Mouse (Mus musculus): ENCODE measurements around the gene Cyp1b1. TPM values are rescaled to one million over a fixed set of nuclear protein-coding genes. Genes with fewer than 3 reads are reported as not detected.
A peak's percentile ranks its signal among the peaks of the same experiment; 100 is the strongest.

The Cyp1b1 gene
- total RNA-seq, 2 experiments from 2014 or later: 0.11 TPM; not detected in 1

DNA sequence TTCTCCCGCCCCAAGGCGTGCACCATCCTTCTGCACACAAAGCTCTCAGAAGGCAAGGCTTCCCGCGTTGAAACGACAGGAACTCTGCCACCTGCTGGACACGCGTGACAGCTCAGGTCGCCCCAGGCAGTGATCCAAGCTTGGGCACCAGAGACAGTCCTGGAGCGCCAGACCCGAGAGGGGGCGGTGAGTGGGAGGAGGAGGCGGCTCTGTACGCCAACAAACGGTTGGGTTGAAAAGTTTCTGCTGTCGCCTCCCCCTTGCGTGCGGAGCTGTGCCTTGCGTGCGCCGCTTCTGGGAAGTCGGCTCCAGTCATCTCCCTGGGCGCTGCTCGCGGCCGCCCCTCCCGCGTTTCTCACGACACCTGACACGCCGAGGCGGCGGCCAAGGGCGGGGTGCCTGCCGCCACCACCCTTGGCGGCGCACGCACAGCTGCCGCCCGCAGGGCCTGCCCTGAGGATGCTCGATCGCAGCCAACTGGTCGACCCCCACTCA is 835 bp upstream of the Cyp1b1 start:
- ATAC-seq (replicated peaks; ENCODE audit: poor library complexity, severe bottlenecking): peak; percentile 82

DNA sequence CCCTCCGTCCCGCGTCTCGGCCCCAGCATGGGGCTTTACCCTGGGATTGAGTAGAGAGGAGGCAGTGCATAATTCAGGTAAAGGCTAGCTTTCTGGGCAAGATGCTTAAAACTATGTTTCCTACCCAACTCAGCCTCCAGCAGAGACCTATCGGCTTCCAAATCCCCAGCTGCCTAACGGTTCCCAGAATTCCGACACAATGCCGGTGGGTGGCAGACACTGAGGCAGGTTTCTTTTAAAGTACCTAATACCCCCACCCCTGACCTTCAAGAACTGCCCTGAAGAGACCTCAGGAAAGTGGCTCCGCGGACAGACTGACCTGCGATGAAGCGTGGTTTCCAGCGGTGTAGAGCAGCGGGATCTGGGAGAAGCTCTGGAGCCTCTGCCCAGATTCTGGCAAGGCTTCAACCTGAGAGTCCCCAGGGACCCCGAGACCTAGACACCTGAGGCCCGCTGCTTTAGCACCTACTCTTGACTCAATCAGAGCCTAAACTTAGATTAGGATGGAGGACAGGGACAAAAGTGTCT is 429 bp downstream of the Cyp1b1 start:
- ATAC-seq (replicated peaks; ENCODE audit: poor library complexity, severe bottlenecking): no peak

DNA sequence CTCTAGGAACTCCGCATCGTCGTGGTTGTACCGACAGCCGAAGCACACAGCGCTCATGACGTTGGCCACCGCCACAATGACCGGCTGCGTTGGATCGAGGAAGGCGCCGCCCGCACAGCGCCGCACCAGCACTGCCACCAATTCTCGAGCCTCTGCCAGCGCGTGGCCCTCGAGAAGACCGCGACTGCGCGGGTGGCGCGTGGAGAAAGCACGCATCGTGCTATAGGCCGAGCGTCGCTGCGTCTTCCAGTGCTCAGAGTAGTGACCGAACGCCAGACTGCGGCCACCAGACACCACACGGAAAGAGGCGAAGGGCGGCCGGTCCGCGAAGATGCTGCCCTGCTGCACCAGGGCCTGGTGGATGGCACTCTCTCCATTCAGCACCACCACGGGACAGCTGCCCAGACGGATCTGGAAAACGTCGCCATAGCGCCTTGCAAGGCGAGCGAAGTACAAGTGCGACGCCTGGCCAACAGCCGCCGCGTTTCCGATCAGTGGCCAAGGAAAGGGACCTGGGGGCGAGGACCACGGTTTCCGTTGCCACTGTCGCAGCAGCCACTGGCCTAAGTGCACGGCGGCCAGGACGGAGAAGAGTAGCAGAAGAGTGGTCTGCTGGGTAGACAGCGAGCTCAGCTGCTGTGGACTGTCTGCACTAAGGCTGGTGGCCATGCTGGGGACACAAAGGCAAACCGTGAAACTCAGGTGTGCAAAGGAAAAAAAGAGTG is 1.1 kb downstream of the Cyp1b1 start:
- ATAC-seq (replicated peaks; ENCODE audit: poor library complexity, severe bottlenecking): peak; percentile 20

DNA sequence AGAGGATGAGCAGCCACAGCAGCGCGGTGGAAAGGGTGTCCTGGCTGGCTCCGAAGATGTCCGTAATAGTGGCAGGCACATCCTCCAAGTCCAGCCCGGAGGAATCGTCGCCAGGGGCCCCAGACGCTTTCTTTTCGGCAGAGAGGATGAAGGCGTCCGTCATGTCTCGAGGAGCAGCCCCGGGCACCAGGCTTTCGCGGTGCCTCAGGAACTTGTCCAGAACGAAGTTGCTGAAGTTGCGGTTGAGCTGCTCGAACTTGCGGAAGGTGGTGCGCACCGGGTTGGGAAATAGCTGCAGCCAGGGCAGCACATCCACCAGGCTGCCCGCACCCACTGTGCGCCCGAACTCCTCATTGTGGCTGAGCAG is 1.6 kb downstream of the Cyp1b1 start:
- ATAC-seq (replicated peaks; ENCODE audit: poor library complexity, severe bottlenecking): peak; percentile 67

DNA sequence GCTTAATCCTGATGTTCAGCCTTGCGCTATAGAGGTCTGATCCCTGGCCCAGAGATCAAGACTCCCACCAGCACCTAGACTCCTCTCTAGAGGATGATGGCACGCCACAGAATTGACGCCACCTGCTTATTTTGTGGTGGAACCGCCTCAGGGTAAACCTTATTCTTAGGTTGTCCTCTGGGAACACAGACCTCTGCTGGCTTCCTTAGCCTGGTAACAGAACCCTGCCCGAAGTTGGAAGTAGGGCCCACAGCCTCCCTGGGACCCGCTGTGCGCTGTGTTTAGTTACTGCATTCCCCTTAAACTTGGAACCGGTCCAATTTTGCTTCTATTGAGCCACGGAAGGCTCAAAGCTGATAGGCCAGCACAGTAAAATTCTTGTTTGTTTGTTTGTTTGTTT is 2.3 kb downstream of the Cyp1b1 start:
- ATAC-seq (replicated peaks; ENCODE audit: poor library complexity, severe bottlenecking): no peak

DNA sequence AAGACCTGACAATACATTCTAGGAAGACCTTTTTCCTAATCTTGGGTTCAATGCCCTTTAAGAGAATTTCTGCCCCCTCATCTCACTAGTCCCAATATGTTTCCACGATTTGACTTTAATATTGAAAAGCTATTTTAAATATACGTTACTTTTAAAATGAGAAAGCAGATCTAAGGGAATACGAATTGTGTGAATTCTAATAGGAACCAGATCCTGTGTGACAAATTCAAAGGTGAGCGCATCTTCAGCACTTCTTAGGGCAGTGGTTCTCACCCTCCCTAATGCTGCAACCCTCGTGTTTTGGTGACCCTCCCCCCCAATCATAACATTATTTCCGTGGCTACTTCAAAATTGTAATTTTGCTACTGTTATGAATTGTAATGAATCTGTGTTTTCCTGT is 2.9 kb downstream of the Cyp1b1 start:
- ATAC-seq (replicated peaks; ENCODE audit: poor library complexity, severe bottlenecking): no peak

DNA sequence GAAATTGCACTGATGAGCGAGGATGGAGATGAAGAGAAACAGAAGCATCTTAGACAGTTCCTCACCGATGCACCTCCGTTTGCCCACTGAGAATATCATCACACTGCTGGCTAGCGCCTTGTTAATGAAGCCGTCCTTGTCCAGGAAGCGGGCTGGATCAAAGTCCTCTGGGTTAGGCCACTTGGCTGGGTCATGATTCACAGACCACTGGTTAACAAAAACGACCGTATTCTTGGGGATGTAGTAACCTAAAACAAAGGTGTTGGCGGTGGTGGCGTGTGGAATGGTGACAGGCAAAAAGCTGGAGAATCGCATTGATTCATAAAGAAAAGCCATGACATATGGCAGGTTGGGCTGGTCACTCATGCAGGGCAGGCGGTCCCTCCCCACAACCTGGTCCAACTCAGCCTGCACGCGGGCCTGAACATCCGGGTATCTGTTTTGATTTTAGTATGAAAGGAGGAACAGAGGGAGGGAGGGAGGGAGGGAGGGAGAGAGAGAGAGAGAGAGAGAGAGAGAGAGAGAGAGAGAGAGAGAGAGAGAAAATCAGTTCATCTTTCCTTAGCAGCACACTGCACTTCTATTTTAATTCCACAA is 4.5 kb downstream of the Cyp1b1 start:
- no peak for ATAC-seq (replicated peaks; ENCODE audit: poor library complexity, severe bottlenecking)

DNA sequence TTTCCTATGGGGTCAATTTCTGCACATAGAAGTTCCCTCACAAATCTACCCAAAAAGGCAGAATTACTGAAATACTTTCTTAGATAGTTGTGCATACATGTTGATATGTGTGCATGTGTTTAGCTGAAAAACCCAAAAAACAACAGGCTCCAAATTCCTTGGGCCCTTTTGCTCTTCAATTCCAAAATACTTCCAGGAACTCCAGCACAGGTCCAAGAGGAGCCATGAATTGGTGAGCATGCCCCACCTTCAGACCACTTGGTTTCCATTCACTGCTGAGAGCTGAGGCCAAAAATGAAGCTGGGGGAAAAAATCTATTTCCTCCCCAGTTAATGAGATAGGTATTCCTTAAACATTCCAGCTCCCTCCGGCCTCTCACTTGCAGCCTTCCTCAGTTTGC is 5.1 kb downstream of the Cyp1b1 start:
- ATAC-seq (replicated peaks; ENCODE audit: poor library complexity, severe bottlenecking): no peak

DNA sequence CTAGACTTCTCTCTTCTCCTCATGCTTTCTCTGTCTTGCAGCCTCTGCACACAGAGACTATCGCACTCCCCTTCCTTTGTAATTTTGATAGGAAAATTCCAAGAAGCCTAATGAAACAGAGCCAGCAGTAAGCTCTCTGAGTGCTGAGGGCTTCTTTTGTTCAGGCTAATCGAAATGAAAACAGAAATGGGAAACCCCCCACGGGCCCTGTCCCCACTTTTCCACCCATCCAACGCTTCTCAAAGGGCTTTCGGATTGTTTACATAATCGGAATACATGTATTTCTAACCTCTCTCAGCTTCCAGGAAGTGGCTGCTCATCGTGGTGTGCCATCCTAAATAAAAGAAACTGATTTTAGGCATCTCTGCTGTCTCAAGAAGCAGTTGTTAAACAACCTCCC is 6.7 kb downstream of the Cyp1b1 start:
- no peak for ATAC-seq (replicated peaks; ENCODE audit: poor library complexity, severe bottlenecking)

DNA sequence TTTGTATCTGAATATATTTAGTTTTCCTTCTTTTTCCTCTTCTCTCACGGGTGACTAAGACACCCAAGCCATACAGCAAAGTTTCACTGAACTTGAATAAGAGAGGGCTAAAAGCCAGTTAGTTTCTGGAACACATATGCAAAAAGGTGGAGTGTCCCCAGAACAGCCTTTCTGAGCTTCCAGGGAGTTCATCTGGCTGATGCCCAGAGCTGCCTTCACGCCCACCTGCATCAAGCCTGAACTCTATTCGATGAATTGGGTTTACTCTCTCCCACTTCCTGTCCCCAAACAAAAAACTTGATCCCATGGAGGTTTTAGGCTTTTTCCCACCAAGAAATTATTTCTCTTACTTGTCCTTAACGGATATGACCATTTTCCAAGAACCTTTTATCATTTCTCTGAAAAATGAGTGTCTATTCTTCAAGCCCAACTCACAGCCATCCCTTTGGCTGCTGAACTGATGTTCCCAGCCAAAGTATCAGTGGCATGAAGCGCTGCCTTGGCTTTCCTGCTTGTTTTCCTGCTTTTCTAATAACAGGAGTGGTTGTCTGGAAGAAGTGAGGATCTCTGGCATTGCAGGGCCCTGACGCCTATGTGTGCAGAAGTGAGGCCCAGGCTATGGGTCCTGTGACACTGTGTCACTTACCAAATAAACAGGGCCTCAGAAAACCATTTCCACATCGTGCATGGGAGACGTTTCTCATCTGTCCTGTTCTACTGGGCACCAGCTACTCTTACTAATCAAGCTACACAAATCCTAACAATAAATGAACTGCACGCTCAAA is 9.0 kb downstream of the Cyp1b1 start:
- ATAC-seq (replicated peaks; ENCODE audit: poor library complexity, severe bottlenecking): no peak

DNA sequence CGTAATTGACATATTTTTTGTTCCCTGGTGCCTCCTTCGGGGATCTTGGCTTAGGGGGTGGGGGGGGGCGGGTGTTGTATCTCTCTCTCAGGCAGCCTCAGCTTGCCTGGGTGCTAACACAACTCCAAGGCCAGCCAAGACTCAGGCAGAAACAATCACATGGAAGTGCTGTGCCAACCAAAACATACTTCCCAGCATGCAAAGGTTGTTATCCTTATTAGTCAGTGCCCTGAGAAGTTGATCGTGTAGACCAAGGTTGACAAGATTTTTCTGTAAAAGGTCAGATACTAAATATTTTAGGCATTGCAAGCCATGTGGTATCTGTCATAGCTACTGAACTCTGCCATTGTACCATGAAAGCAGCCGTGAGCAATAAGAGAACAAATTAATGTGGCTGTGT is 14.0 kb downstream of the Cyp1b1 start:
- no peak for ATAC-seq (replicated peaks; ENCODE audit: poor library complexity, severe bottlenecking)

DNA sequence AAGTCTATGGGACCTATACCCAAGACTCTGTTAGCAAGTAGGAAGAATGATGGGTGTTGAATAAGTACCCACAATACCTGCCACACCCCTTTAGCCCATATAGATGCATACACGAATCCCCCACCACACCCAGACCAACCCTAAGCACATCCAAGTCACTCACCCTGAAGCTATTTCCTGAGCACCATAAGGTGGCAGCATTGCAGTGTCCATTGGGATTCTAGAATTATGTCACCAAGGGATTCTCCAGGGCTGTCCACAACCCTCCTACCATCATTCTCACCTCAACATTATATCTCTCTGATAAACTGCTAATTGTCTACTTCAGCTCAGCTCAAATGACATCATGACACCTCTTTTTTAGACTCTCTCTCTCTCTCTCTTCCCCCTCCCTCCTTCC is 15.7 kb downstream of the Cyp1b1 start:
- ATAC-seq (replicated peaks; ENCODE audit: poor library complexity, severe bottlenecking): peak; percentile 35; the same call in 1 of the 2 replicates

DNA sequence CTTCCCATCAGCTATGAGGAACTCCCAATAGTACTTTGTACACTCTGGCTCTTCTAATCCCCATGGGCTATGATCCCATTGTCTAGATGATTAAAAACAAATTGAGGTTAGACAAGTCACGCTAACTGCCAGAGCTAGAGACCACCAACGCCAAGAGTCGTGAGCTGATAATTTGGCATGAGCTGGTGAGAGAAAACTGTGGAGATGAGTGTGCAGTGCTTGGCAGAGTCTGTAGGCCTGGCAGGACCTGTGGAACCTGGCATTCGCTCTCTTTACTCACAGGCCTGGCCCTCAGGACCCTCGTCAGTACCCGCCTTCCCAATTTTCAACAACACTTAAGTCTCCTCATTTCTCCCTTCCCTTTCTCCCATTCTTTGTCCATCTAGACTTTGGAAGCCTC is 19.3 kb downstream of the Cyp1b1 start:
- ATAC-seq (replicated peaks; ENCODE audit: poor library complexity, severe bottlenecking): no peak

DNA sequence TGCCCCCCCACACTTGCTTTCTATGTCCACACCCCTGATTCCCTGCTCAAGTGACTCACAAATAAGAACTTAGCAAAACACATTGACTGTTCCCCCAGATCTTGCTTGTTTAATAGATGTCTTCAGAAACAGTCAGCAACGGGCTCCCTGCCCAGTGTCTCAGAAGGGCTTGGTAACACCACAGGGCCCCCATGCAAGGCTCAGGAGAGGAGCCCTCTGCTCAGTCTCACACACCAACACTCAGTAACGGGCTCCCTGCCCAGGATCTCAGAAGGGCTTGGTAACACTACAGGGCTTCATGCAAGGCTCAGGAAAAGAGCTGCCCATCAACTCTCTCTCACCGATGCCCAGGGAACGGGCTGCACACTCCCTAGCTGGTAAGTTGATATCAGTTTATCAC is 19.8 kb downstream of the Cyp1b1 start:
- no peak for ATAC-seq (replicated peaks; ENCODE audit: poor library complexity, severe bottlenecking)

DNA sequence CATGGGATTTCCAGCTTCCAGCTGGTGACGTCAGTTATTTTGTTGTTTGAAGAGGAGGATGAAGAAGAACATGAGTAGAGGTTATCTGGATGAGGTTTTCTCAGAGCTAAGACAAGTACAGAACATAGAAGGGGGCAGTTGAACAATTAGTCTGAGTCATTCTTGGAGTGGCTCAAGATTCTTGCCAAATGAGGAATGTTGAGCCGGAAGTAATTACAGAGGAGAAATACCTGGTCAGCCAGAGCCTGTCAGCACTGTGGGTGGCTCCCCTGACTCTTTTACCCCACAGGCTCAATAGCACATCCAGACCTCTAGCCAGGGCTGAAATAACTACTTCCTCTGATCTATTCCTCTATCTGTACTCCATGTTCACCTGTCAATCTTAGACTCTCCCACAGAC is 44.0 kb downstream of the Cyp1b1 start:
- ATAC-seq (replicated peaks; ENCODE audit: poor library complexity, severe bottlenecking): no peak

DNA sequence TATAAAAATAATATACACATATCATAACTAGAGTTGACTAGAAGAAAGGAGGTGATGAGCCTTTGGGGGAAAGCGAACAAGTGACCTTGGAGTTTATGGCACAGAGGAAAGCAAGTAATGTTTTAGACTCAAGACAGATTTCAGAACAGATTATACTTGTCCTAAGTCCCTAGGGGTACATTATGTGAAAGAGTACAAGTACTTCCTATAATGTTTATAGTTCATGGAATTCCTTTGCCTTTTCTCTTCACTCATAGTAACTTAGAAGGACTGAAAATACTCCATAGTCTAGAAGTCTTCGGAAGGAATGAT is 50.8 kb downstream of the Cyp1b1 start:
- no peak for ATAC-seq (replicated peaks; ENCODE audit: poor library complexity, severe bottlenecking)

DNA sequence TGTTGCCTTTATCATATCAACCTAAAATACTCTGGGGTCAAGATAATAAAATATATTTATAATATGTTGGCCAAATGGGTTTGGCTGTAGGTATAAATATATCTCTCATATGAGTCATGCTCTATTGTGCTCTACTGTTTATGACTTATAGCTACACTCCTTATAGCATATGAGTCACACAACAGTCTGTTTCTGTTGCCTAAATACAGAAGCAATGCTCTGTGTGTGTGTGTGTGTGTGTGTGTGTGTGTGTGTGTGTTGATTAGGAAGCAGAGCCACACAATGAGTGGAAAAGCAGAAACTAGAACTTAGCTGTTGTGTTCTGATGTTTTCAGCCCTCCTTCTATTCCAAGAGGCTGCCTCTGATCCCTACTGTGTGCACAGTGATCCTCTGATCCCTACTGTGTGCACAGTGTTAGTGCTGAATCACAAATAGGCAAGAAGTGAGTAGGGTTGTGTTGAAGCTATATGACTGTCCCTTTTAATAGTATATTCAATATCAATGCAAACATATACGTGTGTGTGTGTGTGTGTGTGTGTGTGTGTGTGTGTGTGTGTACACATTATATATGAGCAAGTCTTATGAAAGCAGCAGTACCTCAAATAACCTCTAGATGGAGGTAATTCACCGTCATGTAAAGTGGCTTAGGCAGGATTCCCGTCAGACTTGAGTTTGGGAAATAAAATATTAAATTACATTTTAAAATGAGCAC is 51.3 kb downstream of the Cyp1b1 start:
- peak; percentile 57; the same call in 1 of the 2 replicates for ATAC-seq (replicated peaks; ENCODE audit: poor library complexity, severe bottlenecking)

DNA sequence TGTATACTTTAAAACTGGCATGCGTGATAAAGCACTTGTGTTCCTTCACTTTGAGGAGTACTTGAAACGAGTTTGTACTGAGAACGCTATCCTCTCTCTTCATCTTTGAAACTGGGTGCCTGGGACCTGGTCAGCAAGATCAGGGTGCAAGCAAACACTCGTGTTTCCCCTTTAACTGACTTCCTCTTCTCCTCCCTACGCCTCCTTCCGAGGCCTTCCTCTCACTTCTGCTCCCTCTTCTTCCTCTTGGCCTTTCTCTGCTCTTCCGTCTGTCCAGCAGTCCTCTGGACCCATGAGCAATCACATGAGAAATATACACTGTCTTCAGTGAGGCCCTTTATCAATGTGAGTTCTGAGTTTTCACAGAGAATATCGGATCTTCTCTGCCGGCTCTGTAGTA is 53.0 kb downstream of the Cyp1b1 start:
- peak; percentile 83 for ATAC-seq (replicated peaks; ENCODE audit: poor library complexity, severe bottlenecking)

DNA sequence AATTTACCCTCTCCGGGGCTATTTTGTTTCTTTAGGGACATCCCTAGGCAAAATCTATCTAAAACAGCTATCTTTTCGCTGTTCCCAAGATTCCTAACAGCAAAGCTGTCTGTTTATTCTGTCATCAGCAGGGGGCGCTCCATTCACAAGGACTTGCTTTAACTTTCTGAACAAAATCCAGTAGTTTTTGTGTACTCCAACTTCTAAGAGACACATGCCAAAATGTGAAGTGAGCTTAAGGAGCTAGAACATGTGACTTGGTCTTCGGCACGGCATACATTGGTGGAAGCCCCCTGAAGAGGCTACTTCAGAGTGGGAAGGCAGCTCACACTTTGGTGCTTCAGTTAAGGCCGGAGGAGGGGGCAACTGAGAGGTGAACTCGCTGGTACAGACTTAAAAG is 53.5 kb downstream of the Cyp1b1 start:
- ATAC-seq (replicated peaks; ENCODE audit: poor library complexity, severe bottlenecking): peak; percentile 42; the same call in 1 of the 2 replicates

DNA sequence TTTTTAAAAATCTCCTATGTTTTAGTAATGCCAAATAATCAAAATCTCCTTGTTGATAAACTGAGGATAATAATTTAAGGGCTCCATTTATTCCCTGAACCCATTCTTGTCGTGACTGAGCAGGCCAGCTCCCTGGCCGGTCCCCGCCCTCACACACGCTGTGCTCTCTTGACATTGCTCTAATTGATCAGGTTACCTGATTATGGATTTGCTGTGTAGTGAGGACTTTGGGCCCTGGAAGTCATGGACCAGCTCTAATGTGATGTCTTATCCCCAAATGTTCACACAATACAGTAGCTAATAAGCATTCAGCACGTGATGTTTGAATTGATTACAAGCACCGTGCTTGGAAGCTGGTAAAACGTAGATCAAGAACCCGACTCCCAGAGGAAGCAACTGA is 56.0 kb downstream of the Cyp1b1 start:
- ATAC-seq (replicated peaks; ENCODE audit: poor library complexity, severe bottlenecking): no peak

DNA sequence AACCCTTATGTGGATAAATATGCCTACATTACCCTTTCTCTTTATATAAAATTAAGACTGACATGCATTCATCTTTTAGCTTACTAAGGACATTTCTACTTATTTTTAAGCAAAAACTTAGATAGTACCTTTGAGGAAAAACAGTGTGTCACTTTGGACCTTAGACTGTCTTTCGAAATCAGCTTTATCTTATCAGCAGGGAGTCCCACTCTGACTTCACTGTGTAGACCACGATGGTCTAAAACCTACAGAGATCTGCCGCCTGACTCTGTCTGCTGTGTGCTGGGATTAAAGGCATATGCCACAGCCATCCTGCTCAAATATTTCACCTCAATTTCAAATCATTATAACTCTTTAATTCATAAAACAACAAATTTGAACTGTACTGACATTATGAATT is 56.4 kb downstream of the Cyp1b1 start:
- no peak for ATAC-seq (replicated peaks; ENCODE audit: poor library complexity, severe bottlenecking)

All from granulocyte monocyte progenitor cell, adult 5-6 weeks (primary cell).